Mouse (Mus musculus) CH12.LX (cell line): ENCODE data around the gene Gcnt2. TPM values are rescaled to one million over a fixed set of nuclear protein-coding genes. Genes with fewer than 3 reads are reported as not detected.
"Not testable (repeated sequence)": the region's sequence is repeated elsewhere in the genome, so short reads cannot be mapped to it uniquely, and the experiment has no call there.

Source experiments
- DNase-seq: peaks from one replicate; pipeline ENCODE4 v3.0.0-alpha.2; 2013; ENCODE audit errors: extremely low read depth
- H3K27ac ChIP-seq: 2 replicates; pipeline ENCODE4 v1.5.1; 2012; ENCODE audit warnings: low read depth, mild to moderate bottlenecking, control low read depth, moderate library complexity; ENCODE audit not compliant: insufficient read depth
- H3K27me3 ChIP-seq: replicated peaks from 2 replicates; pipeline ENCODE3; 2012; ENCODE audit warnings: inconsistent platforms
- H3K36me3 ChIP-seq, 2 experiments: replicated peaks in 1 of 2; 2 replicates each; pipeline versions ENCODE3 to v1.6.1; 2012; ENCODE audit warnings: inconsistent platforms in 1 of 2, low read length in 1 of 2, mild to moderate bottlenecking in 1 of 2, mixed read lengths in 1 of 2, moderate library complexity in 1 of 2; ENCODE audit not compliant: control insufficient read depth in 1 of 2, insufficient read depth in 1 of 2
- H3K4me1 ChIP-seq, 2 experiments: 2 replicates each; pipeline ENCODE4 v1.6.1; 2012; ENCODE audit warnings: inconsistent platforms in 1 of 2, moderate library complexity in 1 of 2; ENCODE audit not compliant: insufficient read depth in 2 of 2, control insufficient read depth in 1 of 2
- H3K4me2 ChIP-seq: 2 replicates; pipeline ENCODE4 v1.6.1; 2012; ENCODE audit warnings: low read depth, mild to moderate bottlenecking, control low read depth; ENCODE audit not compliant: poor library complexity, insufficient read depth, severe bottlenecking
- H3K4me3 ChIP-seq, 3 experiments: fragments of 150-350 bp in 1 of 3; sonication (generic) in 1 of 3; replicated peaks in 1 of 3; 2 replicates each; pipeline versions ENCODE3 to v1.5.1; 2011 to 2012; ENCODE audit warnings: low read depth in 2 of 3, low read length in 2 of 3, mild to moderate bottlenecking in 2 of 3, moderate library complexity in 2 of 3, control low read depth in 1 of 3, improper control_type of control experiment in 1 of 3, inconsistent platforms in 1 of 3, mixed read lengths in 1 of 3; ENCODE audit not compliant: poor library complexity in 1 of 3
- H3K79me2 ChIP-seq: replicated peaks from 2 replicates; pipeline ENCODE4 v1.6.1; 2012; ENCODE audit warnings: mild to moderate bottlenecking, moderate library complexity; ENCODE audit not compliant: control insufficient read depth, poor library complexity, insufficient read depth, severe bottlenecking; ENCODE audit errors: extremely low read depth
- H3K9ac ChIP-seq: 2 replicates; pipeline ENCODE4 v1.6.1; 2012; ENCODE audit warnings: low read depth, mild to moderate bottlenecking, control low read depth, moderate library complexity; ENCODE audit not compliant: insufficient read depth
- H3K9me3 ChIP-seq: replicated peaks from 2 replicates; pipeline ENCODE3; 2012; ENCODE audit warnings: low read length, inconsistent platforms, mixed read lengths
- CHD1 ChIP-seq: IDR thresholded peaks from 2 replicates; pipeline ENCODE4 v1.6.1; 2012; ENCODE audit warnings: low read depth, low read length, improper control_type of control experiment, inconsistent platforms
- CTCF ChIP-seq, 2 experiments: IDR thresholded peaks in 1 of 2; conservative IDR thresholded peaks in 1 of 2; 2 replicates each; pipeline ENCODE4 v1.5.1; 2011 to 2012; ENCODE audit warnings: low read depth in 2 of 2, low read length in 2 of 2, improper control_type of control experiment in 1 of 2, inconsistent platforms in 1 of 2, mild to moderate bottlenecking in 1 of 2, moderate library complexity in 1 of 2
- EP300 ChIP-seq: IDR thresholded peaks from 2 replicates; pipeline ENCODE4 v1.6.1; 2011; ENCODE audit warnings: low read length, improper control_type of control experiment
- GABPA ChIP-seq: IDR thresholded peaks from 2 replicates; pipeline ENCODE4 v1.6.1; 2012; ENCODE audit warnings: low read depth, low read length, improper control_type of control experiment, inconsistent platforms; ENCODE audit not compliant: insufficient replicate concordance
- JUN ChIP-seq: IDR thresholded peaks from 2 replicates; pipeline ENCODE4 v1.6.1; 2011; ENCODE audit warnings: low read depth, mild to moderate bottlenecking, low read length, improper control_type of control experiment, moderate library complexity; ENCODE audit not compliant: insufficient read depth
- JUND ChIP-seq: conservative IDR thresholded peaks from 2 replicates; pipeline ENCODE4 v1.6.1; 2011; ENCODE audit warnings: low read depth, low read length, improper control_type of control experiment
- MEF2A ChIP-seq: IDR thresholded peaks from 2 replicates; pipeline ENCODE4 v1.6.1; 2014; ENCODE audit warnings: low read depth, mild to moderate bottlenecking, inconsistent platforms, low read length, improper control_type of control experiment, borderline replicate concordance
- NRF1 ChIP-seq: IDR thresholded peaks from 2 replicates; pipeline ENCODE4 v1.6.1; 2014; ENCODE audit warnings: low read depth, mild to moderate bottlenecking, inconsistent platforms, low read length, improper control_type of control experiment, moderate library complexity
- TBP ChIP-seq: conservative IDR thresholded peaks from 2 replicates; pipeline ENCODE4 v1.6.1; 2011; ENCODE audit warnings: low read depth, low read length, improper control_type of control experiment
- UBTF ChIP-seq: IDR thresholded peaks from 2 replicates; pipeline ENCODE4 v1.6.1; 2012; ENCODE audit warnings: low read depth, mild to moderate bottlenecking, inconsistent platforms, low read length, improper control_type of control experiment, moderate library complexity
- dilution Hi-C: fragments of 300-500 bp; cut with MboI; formaldehyde crosslinking; loops from 2 replicates; pipeline ENCODE4 v1.14.3; 2020; ENCODE audit warnings: low sequenced_read_pairs; ENCODE audit not compliant: extremely low pct_unique_long_range_greater_than_20kb, extremely low pct_ligation_motif_present
- in situ Hi-C: fragments of 300-500 bp; cut with MboI; formaldehyde crosslinking; loops from 3 replicates; pipeline ENCODE4 v1.14.3; 2019; ENCODE audit warnings: low sequenced_read_pairs, low pct_ligation_motif_present, low pct_unique_long_range_greater_than_20kb, mixed read lengths
- polyA plus RNA-seq: library from polyadenylated mRNA; unstranded; fragments of >175 nt; gene quantifications from 2 replicates; pipeline ENCODE4 v1.2.1, GENCODE M21; 2012; ENCODE audit warnings: low read depth; ENCODE audit not compliant: insufficient read length
- total RNA-seq, 2 experiments: library from RNA; depleted of rRNA; stranded (reverse); fragments of 300-350 nt in 1 of 2; fragments of >200 nt in 1 of 2; gene quantifications; 2 replicates each; pipeline ENCODE4 v1.2.3; 2012 to 2014

Gcnt2 gene
- total and polyA plus RNA-seq, 3 experiments, result not detected

- dilution Hi-C loops, DNase-seq, H3K4me2 ChIP-seq: not testable (repeated sequence)
These were observed 128.2 kb downstream of the Gcnt2 start for GRCm38 (mm10) chr13:40987608-40988303.

DNA sequence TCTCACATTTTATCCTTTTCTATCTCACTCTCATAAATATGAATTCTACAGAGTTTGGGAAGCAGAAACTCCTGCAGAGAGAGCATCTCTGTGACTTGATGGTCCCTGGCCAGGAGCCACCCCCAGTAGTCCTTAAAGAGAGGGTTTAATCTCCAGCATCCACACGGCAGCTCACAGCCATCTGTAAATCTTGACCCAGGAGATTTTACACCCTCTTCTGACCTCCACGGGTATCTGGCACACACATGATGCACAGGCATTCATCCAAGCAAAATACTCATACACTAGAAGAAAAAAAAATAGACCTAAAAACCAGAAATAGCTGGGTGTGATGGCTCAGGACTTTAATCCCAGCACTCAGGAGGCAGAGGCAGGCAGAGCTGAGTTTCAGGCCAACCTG lies 128.9 kb downstream of the Gcnt2 start:
- dilution Hi-C loops, result no loop called here
- Histone ChIP-seq H3K9ac (no peak overlapping the region), H3K4me3 (no peak overlapping the region), H3K36me3 (no peaks in the 10 kb centered on the region), H3K9me3 (no peaks in the 10 kb centered on the region)
- TF ChIP-seq CHD1, result no peak
- TF ChIP-seq UBTF, result no peak
- TF ChIP-seq TBP, result no peak
- TF ChIP-seq EP300, result no peak
- TF ChIP-seq, all 38 proteins: peak for 0
- Histone ChIP-seq H3K79me2 (no peaks in the 10 kb centered on the region), H3K27me3 (no peaks in the 10 kb centered on the region), H3K4me2 (no peak overlapping the region), H3K4me1 (no peaks in the 10 kb centered on the region), H3K27ac (no peak overlapping the region)
- no peak for DNase-seq
- in situ Hi-C loops, result no loop called here

More at GRCm38 (mm10) chr13:40987608-40988303, 128.2 kb downstream of the Gcnt2 start:
- H3K27me3 ChIP-seq, H3K4me1 ChIP-seq, H3K4me3 ChIP-seq, H3K9ac ChIP-seq, in situ Hi-C loops, H3K36me3 ChIP-seq: not testable (repeated sequence)
- TF ChIP-seq CTCF (conservative IDR thresholded peaks at IDR 0.05 in 1 of 2, IDR thresholded peaks at IDR 0.05 in 1 of 2; ENCODE audit: low read depth in 2 of 2, low read length in 2 of 2), result peak in 1 of 2 experiments; percentile 17; a peak in 1 of 4 replicates
- TF ChIP-seq, all 38 proteins: peak for 1; not testable (repeated sequence) for 37
- H3K79me2 ChIP-seq, H3K9me3 ChIP-seq, H3K27ac ChIP-seq: not testable (repeated sequence)

DNA sequence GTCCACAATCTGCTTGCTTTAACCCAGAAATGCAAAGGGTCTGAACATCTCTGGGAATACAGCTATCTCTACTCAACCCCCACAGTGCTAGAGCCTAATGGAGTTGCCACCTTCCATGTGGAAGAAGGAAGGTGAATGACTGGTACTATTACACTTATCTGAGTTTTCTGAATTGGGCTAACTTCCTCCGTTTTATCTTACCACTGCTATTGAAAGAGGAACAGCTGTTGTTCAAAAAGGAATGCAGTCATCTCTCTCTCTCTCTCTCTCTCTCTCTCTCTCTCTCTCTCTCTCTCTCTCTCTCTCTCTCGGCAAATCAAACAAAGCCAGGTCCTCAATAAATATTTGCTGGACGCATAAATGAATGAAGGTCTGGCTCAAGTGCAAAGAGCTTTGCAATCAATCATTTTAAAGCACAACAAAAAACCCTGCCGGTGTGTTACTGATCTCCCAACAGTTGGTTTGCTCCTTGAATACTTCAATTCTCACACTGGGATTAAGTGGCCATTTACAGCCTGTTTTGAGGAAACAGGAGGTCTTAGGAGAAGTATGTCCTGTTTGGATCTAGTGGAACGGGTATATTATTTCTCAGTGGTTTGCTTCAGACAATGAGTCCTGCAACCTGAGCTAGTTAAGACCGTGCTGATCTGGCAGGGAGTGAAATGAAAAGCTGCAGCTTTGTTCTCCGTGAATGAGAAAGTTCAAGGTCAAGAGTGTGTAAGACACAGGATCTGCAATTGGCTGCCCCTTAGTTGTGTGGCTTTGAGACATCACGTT lies 135.1 kb downstream of the Gcnt2 start:
- H3K4me3 ChIP-seq, result no peak overlapping the region
- no peaks in the 10 kb centered on the region for H3K79me2 ChIP-seq
- no peak overlapping the region for H3K27ac ChIP-seq
- H3K36me3 ChIP-seq, result no peaks in the 10 kb centered on the region
- H3K27me3 ChIP-seq, result no peaks in the 10 kb centered on the region
- dilution Hi-C loops, result no loop called here
- TF ChIP-seq JUND (no peak), GABPA (no peak), MEF2A (no peak), NRF1 (no peak), JUN (no peak)
- TF ChIP-seq, all 38 proteins: peak for 0
- in situ Hi-C loops, result no loop called here
- no peak overlapping the region for H3K9ac ChIP-seq
- DNase-seq, result no peak
- H3K4me2 ChIP-seq, result no peak overlapping the region
- H3K9me3 ChIP-seq, result no peaks in the 10 kb centered on the region
- H3K4me1 ChIP-seq, result peaks cover 0 to 3% of the 10 kb centered on the region in 2 experiments; a peak in 1 of 4 replicates

- dilution Hi-C loops, H3K4me3 ChIP-seq: not testable (repeated sequence)
These were observed 139.0 kb downstream of the Gcnt2 start for GRCm38 (mm10) chr13:40998537-40998936.

More at GRCm38 (mm10) chr13:40998537-40998936, 139.0 kb downstream of the Gcnt2 start:
- DNase-seq, H3K9me3 ChIP-seq, H3K27me3 ChIP-seq, H3K9ac ChIP-seq, H3K36me3 ChIP-seq, in situ Hi-C loops, H3K27ac ChIP-seq, H3K4me2 ChIP-seq: not testable (repeated sequence)
- Histone ChIP-seq H3K79me2 (peaks cover 20% of the 10 kb centered on the region), H3K4me1 (peaks cover 3 to 19% of the 10 kb centered on the region in 2 experiments; a peak in 3 of 4 replicates)
